Mouse (Mus musculus) liver, postnatal 0 days (tissue): ENCODE measurements at regions not wholly inside any gene's neighbourhood (a gene's known extent, or its start where the extent isn't known, plus 50 kb on each side); places are given as distances from the start of the nearest gene placed in this dataset.

Experiments used
- CTCF ChIP-seq: sonication (generic); IDR thresholded peaks from 2 replicates; pipeline ENCODE4 v1.5.1; 2016; ENCODE audit warnings: antibody characterized with exemption, low read depth
- EP300 ChIP-seq: IDR thresholded peaks from 2 replicates; pipeline ENCODE4 v1.6.1; 2016; ENCODE audit warnings: antibody characterized with exemption, low read depth, mild to moderate bottlenecking

- TF ChIP-seq CTCF = no peak
- no peak for TF ChIP-seq EP300
These were observed 108.4 kb upstream of the Sox5 start for GRCm38 (mm10) chr6:144890166-144890565.
